Mouse (Mus musculus) central nervous system, embryonic 18 days (tissue): ENCODE results near the gene Hist1h4d. TPM values are rescaled to one million over a fixed set of nuclear protein-coding genes. Genes with fewer than 3 reads are reported as not detected.

Experiments
- polyA plus RNA-seq: library from polyadenylated mRNA; depleted of rRNA; stranded (reverse); fragments of >200 nt; gene quantifications from 2 replicates; pipeline ENCODE4 v1.2.3, GENCODE M21; 2012; rRNA removed

Hist1h4d gene
- polyA plus RNA-seq, 1 experiment, result 2.8 TPM

Other genes starting within 250 kb of the Hist1h4d start
- 22.3 and 23.5 TPM in 2 replicates for gene Zfp322a, start 212.4 kb upstream of the Hist1h4d start, polyA plus RNA-seq
- 8.5 and 8.8 TPM in 2 replicates for gene Abt1, start 157.7 kb upstream of the Hist1h4d start, polyA plus RNA-seq
- gene Btn1a1, start 115.7 kb upstream of the Hist1h4d start, polyA plus RNA-seq, result 0.09 and 0.12 TPM in 2 replicates
- gene Btn2a2, start 92.7 kb upstream of the Hist1h4d start, polyA plus RNA-seq, result 0.06 and 0.07 TPM in 2 replicates
- gene Hist1h4h, start 50.5 kb upstream of the Hist1h4d start, polyA plus RNA-seq, result 10.2 and 10.6 TPM in 2 replicates
- 47.4 and 62.7 TPM in 2 replicates for gene Hist1h2af, start 47.7 kb upstream of the Hist1h4d start, polyA plus RNA-seq
- gene Hist1h3g, start 46.2 kb upstream of the Hist1h4d start, polyA plus RNA-seq, result 2.2 and 4.8 TPM in 2 replicates
- 0.52 and 0.80 TPM in 2 replicates for gene Hist1h2bh, start 38.2 kb upstream of the Hist1h4d start, polyA plus RNA-seq
- 0.48 and 0.52 TPM in 2 replicates for gene Hist1h3f, start 37.5 kb upstream of the Hist1h4d start, polyA plus RNA-seq
- 4.7 and 5.8 TPM in 2 replicates for gene Hist1h4f, start 29.9 kb upstream of the Hist1h4d start, polyA plus RNA-seq
- 0.14 and 0.15 TPM in 2 replicates for gene Hist1h1d, start 28.3 kb upstream of the Hist1h4d start, polyA plus RNA-seq
- gene Hist1h3e, start 19.2 kb upstream of the Hist1h4d start, polyA plus RNA-seq, result 5.6 and 7.2 TPM in 2 replicates
- 4.4 and 4.5 TPM in 2 replicates for gene Hist1h2ae, start 10.4 kb upstream of the Hist1h4d start, polyA plus RNA-seq
- gene Hist1h2bg, start 10.2 kb upstream of the Hist1h4d start, polyA plus RNA-seq, result 7.1 and 9.6 TPM in 2 replicates
- gene Hist1h2bf, start 7.4 kb upstream of the Hist1h4d start, polyA plus RNA-seq, result 2.3 and 2.6 TPM in 2 replicates
- gene Hist1h2ad, start 7.2 kb upstream of the Hist1h4d start, polyA plus RNA-seq, result 1.6 and 1.8 TPM in 2 replicates
- 4.3 and 5.6 TPM in 2 replicates for gene Hist1h3d, start 5.8 kb upstream of the Hist1h4d start, polyA plus RNA-seq
- gene Hist1h2be, start 39.5 kb downstream of the Hist1h4d start, polyA plus RNA-seq, result 1.2 and 1.5 TPM in 2 replicates
- gene Hist1h1e, start 41.0 kb downstream of the Hist1h4d start, polyA plus RNA-seq, result 1.8 and 1.9 TPM in 2 replicates
- 0.62 and 0.67 TPM in 2 replicates for gene Hist1h2ac, start 102.3 kb downstream of the Hist1h4d start, polyA plus RNA-seq
- 32.4 and 40.3 TPM in 2 replicates for gene Hist1h2bc, start 102.6 kb downstream of the Hist1h4d start, polyA plus RNA-seq
- gene Hist1h1t, start 114.2 kb downstream of the Hist1h4d start, polyA plus RNA-seq, result not detected in 2 replicates
- gene Hist1h4c, start 116.9 kb downstream of the Hist1h4d start, polyA plus RNA-seq, result 2.6 and 3.4 TPM in 2 replicates
- gene Hfe, start 129.3 kb downstream of the Hist1h4d start, polyA plus RNA-seq, result 1.5 and 2.0 TPM in 2 replicates
- gene Hist1h1c, start 157.2 kb downstream of the Hist1h4d start, polyA plus RNA-seq, result 12.8 and 15.6 TPM in 2 replicates
- gene Hist1h3c, start 164.0 kb downstream of the Hist1h4d start, polyA plus RNA-seq, result 3.9 and 4.1 TPM in 2 replicates
- gene Hist1h2bb, start 165.1 kb downstream of the Hist1h4d start, polyA plus RNA-seq, result 1.9 and 2.7 TPM in 2 replicates
- 6.3 and 6.8 TPM in 2 replicates for gene Hist1h2ab, start 169.5 kb downstream of the Hist1h4d start, polyA plus RNA-seq
- gene Hist1h3b, start 170.7 kb downstream of the Hist1h4d start, polyA plus RNA-seq, result 7.5 and 8.8 TPM in 2 replicates
- 4.9 and 7.8 TPM in 2 replicates for gene Hist1h4b, start 175.4 kb downstream of the Hist1h4d start, polyA plus RNA-seq
- 2.3 and 3.4 TPM in 2 replicates for gene Hist1h4a, start 179.6 kb downstream of the Hist1h4d start, polyA plus RNA-seq
- 5.1 and 5.4 TPM in 2 replicates for gene Hist1h3a, start 180.8 kb downstream of the Hist1h4d start, polyA plus RNA-seq
- gene Hist1h1a, start 182.1 kb downstream of the Hist1h4d start, polyA plus RNA-seq, result 0.66 and 1.8 TPM in 2 replicates
- gene Trim38, start 188.3 kb downstream of the Hist1h4d start, polyA plus RNA-seq, result 0.04 TPM in 1 of 2 replicates, not detected in the other
- 0.01 TPM in 1 of 2 replicates, not detected in the other for gene Slc17a2, start 225.4 kb downstream of the Hist1h4d start, polyA plus RNA-seq